Mouse (Mus musculus) adrenal gland, adult 18-20 months (tissue): ENCODE results near the gene Rorb. TPM values are rescaled to one million over a fixed set of nuclear protein-coding genes. Genes with fewer than 3 reads are reported as not detected.
A peak's percentile ranks its signal among the peaks of the same experiment; 100 is the strongest.

ENCODE experiments used
- DNase-seq, 2 experiments: peaks; one replicate each; pipeline ENCODE4 v3.0.0; 2021 to 2022; ENCODE audit warnings: low spot score in 2 of 2
- total RNA-seq, 2 experiments: library from RNA; stranded (reverse); gene quantifications; 1 replicate in 1 of 2; 2 replicates in 1 of 2; pipeline ENCODE4 v1.2.3; 2021

Rorb gene
- total RNA-seq, 2 experiments from 2014 or later: 0.33 to 0.74 TPM

DNA sequence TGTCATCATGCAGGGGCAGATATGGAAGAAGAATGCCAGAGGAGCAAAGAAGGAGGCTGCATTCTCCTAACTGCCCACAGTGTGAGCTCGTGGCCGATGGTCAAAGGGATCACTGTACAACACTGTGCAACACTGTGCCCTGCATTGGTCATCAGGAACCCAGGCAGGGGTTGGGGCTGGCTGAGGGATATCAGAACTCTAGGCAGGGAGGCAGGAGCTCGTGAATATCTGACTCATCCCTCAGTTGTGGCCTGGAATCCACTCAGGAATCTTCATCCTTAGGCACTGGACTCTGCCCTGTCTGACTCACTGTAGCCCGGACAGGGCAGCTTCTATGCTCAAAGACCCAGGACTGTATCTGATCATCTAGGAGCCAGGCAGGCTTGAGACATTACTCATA is 220.8 kb downstream of the Rorb start:
- DNase-seq: peak in 1 of 2 experiments; percentile 6

DNA sequence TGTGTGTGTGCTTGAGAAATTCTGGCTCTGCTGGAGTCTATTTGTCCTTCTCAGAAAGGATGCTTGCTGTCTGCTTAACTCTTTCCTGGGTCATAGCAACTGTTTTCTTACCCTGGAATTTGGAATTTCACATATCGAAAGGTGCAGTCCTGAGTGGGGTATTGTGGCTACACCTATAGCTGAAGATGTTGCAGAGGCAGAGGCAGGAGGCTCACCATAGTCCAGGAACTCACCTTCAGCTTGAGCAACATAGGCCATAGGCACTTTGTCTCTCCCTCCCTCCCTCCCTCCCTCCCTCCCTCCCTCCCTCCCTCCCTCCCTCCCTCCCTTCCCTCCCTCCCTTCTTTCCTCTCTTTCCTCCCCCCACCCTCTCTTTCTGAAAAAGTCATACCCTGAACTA is 221.4 kb downstream of the Rorb start:
- no peak for DNase-seq

DNA sequence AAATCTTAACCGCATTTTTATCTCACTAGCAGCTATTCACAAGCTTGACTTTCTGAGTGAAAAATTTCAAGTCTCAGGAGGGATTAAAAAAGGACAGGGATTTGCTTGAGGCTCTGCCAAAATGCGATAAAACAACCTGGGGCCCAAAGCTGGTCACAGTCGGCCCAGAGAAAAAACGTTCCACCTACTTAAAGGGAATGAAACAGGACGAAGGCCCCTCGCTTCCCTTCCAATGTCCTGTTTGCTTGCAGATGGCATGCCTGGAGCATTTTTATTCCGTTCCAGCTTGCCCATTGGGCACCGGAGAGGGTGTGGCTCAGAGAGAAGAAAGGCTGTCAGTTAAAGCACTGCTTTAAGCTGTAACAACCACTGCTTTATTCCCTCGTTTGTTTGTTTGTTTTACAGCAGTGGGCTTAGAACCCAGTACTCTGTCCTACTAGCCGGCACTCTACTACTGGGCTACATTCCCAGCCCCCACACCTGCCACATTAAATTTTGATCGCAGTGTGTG is 221.8 kb downstream of the Rorb start:
- no peak for DNase-seq

DNA sequence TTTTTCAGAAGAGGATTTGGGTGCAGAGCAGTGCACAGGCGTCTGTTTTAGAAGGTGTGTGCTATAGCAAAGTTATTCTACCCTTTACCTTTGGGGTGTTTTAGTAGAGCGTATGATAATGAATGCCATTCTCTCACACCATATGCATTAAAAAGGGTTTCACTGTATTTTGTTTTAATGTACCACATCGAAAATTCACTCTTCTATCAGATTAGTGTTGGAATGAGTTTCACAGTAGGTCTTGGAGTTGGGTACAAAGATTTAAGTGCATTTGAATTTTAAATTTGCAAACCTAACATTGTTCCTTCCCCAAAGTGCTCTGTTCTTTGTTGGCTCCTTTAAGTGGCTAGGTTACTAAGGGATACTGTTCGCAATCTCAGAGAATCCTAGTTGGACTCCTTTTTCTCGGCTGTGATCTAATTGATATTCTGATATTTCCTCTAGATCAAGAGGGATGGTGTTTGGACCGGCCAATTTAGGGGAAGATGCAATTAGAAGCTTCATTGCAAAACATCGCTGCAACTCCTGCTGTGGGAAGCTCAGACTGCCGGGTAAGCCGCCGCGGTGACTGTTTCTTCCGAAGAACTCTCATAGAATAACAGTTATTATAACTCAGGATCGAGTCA is 222.4 kb downstream of the Rorb start:
- no peak for DNase-seq

DNA sequence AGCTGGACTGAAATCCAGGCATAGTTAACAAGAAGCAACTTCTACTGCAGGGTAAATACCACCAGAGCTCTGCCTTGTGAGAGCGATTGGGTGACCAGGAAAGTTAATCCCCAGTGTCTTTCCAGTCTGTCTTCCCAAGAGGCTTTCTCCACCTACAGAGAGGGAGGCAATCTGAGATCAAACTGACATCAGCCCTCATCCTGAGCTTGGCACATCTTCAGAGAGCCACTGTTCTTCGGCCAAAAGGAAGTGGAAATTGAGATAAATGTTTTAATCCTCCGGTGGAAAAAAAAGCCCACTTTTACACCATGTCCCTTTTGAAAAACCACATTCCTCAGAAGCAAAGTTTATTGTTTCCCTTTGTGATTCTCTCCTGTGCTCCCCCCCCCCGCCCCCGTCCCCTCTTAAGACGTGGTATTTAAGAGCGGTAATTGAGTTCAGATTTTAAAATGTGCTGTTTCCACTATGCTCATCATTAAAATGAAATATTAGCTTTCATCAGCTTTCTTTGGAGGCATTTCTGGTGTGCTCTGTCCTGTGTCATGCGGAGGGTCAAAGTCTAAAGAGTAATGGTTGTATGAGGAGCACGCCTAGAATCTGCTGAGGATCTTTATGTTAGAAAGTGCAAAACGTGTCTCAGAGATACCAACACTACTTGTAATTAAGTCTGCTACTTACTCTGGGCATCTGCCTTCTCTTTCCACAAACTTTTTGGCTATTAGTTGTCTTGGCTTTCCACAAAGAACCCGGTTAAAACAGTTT is 223.2 kb downstream of the Rorb start:
- DNase-seq: no peak

DNA sequence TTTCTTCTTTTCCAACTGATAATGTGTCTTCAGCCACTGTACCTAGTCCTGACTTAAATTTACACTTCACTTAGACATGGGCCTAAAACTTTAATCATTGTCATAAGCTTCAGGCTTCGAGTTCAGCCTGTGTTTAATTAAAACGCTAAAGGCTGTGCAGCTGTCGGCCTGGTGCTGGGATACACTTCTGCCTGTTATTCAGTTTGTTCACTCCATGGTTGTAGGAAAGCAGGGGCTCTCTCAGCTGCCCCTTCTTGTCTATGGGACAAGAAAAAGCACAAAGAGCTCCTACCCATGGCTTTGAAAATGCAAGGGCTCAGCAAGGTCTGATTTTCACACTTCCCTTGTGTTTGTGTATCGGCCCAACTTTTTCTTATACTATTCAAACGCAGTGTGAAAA is 229.8 kb downstream of the Rorb start:
- no peak for DNase-seq
